Mouse (Mus musculus) left cerebral cortex, adult 8-10 months (tissue): ENCODE measurements at regions not wholly inside any gene's neighbourhood (a gene's known extent, or its start where the extent isn't known, plus 50 kb on each side); places are given as distances from the start of the nearest gene placed in this dataset.

Source experiments
- DNase-seq, 2 experiments: peaks; one replicate each; pipeline ENCODE4 v3.0.0; 2022; ENCODE audit warnings: low spot score in 2 of 2

DNA sequence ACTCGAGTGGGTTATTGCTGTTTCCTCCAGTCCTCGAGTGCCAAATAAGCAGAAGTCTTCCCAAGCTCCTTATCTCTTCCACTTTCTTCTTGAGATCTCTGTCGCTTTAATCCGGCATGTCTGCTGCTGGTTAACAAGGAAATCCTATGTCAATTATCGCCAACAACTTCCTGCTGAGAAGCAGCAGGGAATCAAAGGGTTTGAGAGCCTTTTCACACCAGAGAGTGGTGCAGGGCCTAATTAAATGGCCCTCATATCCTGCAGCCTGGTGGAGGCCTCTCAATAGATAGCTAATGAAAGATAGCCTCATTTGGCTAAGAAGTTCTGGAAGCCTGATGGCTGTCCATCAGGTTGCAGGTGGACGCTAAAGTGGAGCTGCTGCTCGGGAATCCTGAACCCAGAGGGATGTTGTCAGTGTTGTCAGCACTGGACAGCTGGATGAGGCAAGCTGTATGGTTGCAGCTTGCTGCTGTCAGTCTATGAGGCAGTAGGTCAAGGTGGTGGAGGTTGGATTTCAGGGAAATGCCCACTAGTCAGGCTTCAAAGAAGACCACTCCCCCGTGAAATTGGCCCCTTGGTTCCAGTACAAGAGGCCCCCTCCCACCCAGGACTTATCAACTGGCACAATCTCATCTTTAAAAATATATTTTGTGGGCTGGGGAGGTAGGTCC, 225.5 kb downstream of the Rab11fip2 start:
- DNase-seq, result no peak

- DNase-seq, result no peak
Measured at GRCm38 (mm10) chr19:59738541-59738940, 204.9 kb downstream of the Rab11fip2 start.

- no peak for DNase-seq
Measured at GRCm38 (mm10) chr19:59742946-59743345, 200.5 kb downstream of the Rab11fip2 start.

- DNase-seq, result no peak
Measured at GRCm38 (mm10) chr19:59761218-59761617, 182.2 kb downstream of the Rab11fip2 start.

DNA sequence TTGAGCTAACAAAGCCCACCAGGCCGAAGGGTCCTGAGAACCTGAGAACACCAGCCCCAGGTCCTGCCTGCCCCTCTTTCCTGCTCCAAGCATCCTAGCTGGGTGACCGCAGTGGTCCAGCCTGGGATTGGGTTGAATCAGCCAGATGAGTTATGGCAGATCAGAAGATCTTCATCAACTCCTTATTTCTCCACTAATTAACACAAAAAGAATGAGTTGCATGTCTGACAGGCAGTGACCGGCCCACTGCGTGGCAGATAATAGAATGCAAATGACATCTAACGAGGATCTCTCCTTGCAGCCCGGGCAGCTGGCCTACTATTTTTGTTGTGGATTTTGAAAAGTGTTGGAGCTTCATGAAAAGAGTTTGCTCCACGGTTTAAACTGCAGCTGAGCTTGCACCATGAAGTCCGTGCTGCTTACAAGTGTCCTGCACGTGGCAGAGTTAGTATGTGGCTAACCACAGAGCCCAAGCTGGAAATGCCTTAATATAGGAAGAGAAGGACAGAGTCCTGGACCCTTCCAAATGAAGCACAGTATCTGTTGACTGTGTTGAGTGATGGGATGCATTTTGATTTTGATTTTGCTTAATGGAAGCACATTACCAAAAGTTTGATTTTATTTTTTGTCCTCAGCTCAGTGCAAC, 158.9 kb downstream of the Rab11fip2 start:
- DNase-seq, result no peak

DNA sequence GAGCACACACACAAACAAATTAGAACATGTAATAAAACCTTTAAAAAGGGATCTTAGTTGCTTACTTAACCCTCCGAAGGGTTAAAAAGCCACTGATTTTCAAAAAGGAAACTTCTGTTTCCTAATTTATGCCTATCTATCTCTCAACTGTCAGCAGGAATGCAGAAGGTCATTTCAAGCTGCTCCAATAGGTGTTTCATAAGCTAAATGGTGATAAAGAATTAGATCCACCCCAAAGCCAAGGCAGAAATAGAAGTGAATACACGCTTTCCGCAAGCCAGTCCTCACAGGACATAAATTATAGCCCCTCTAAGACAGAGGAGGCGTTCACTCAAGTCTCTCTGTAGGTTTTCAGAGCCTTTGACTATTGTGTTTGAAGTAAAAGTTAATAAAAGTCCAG, 112.2 kb downstream of the Rab11fip2 start:
- no peak for DNase-seq

DNA sequence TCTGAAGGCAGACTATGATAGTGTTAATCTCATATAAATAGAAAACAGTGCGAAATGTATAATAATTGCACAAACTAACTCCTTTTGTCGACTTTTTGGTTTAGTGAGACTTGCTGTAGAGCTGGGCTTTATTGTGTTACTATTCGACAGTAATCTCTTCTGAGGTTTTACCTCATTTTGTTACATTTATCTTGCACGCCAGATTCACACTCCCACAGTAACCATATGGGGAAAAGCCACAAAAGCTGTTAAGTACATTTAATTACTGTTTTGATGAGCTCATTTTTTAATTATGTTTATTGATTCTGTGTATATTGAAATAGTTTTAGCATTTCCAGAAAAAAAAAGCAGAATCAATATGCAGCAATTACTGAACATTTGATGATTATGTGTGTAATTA, 106.3 kb downstream of the Rab11fip2 start:
- no peak for DNase-seq

GRCm38 (mm10) chr19:59837628-59838027, 105.8 kb downstream of the Rab11fip2 start:
- DNase-seq, result no peak

- DNase-seq, result no peak
Measured at GRCm38 (mm10) chr19:59844270-59844669, 99.2 kb downstream of the Rab11fip2 start.

DNA sequence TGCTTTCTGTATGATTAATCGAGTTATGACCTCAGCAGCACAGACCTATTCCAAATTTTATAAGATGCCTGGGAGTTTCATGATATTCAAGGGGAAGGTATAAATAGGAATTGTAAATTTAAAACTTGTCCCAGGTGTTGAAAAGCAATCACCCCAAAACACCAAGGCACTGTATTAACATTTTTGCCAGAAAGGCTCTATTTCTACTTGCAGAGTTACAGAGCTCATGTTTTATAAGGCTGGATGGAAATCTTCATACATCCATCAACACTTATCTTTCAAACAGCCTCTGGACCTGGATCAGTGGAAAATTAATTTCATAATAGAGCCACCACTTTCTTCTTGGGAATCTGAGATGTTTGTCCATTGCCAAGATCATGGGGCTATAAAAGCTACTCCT, 96.6 kb downstream of the Rab11fip2 start:
- DNase-seq, result no peak

- DNase-seq, result no peak
Measured at GRCm38 (mm10) chr19:59850696-59851095, 92.8 kb downstream of the Rab11fip2 start.

DNA sequence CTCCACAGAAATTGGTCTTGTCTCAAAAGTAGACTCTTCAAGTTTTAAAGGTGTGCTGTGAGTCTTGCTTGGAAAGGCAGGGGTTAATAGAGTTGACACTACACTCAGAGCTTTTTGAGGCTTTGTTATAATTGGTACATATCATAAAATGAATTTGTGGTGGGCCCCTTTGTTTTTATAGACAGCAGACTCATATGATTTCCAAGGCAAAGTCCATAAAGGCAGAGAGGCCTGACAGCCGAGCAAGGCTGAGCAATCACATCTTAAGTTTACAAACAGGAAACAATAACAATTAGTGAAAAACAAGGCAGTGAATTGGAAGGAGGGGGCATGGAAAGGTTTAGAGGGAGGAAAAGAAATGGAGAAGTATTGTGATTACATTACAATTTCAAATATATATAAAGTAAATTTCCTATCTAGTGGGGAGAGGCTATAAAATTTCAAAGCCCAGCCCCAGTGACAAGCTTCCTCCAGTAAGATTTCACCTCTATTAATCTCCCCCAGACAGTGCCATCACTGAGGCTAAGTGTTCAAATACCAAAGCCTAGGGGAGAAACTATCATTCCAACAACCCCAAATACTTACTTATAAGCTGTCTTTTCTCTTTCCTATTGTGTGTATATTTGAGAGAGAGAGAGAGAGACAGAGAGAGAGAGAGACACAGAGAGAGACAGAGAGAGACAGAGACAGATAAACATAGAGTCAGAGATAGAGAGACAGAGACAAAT, 91.3 kb downstream of the Rab11fip2 start:
- no peak for DNase-seq
